Mouse (Mus musculus): ENCODE measurements around the gene Lrrc8b. TPM values are rescaled to one million over a fixed set of nuclear protein-coding genes. Genes with fewer than 3 reads are reported as not detected.

Lrrc8b gene
- polyA plus RNA-seq, 1 experiment from 2014 or later: 10.6 TPM

DNA sequence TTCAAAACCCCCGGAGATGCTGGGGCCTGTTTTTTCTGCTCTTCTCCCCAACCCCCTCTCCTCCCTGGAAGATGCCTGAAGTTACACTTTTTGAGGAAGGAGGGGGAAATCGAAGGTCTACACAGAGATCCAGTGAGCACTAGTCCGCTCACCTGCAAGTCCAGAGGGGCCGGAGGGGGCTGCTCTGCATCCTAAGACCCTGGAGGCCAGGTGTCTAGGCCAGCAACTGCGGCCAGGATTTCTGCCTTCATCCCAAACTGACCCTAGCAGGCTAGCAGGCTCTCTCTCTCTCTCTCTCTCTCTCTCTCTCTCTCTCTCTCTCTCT lies 104.4 kb downstream of the Lrrc8b start:
- peak overlapping the region; percentile 81 for H3K9ac ChIP-seq (ENCODE audit: low read depth, low read length)
- WGBS: 10% methylated on average over 5 of the region's 5 CpGs
- DNase-seq (ENCODE audit: low spot score) (no peak), ATAC-seq (ENCODE audit: low read depth) (no peak)
- peak overlapping the region; percentile 81 for H3K4me3 ChIP-seq (ENCODE audit: low read depth, low read length)
- H3K27ac ChIP-seq (replicated peaks; ENCODE audit: low read depth, low read length): peak overlapping the region; percentile 77
- H3K9me3 ChIP-seq (ENCODE audit: control insufficient read depth, low read length): no peaks in the 10 kb centered on the region
- no peaks in the 10 kb centered on the region for H3K27me3 ChIP-seq (replicated peaks; ENCODE audit: control insufficient read depth, insufficient read depth, low read length)
- peaks cover 9% of the 10 kb centered on the region for H3K4me1 ChIP-seq (ENCODE audit: control insufficient read depth, insufficient read depth, low read length)
- peak overlapping the region; percentile 90 for H3K4me2 ChIP-seq (ENCODE audit: low read depth, low read length)
- no peaks in the 10 kb centered on the region for H3K36me3 ChIP-seq (ENCODE audit: control insufficient read depth, insufficient read depth, low read length)

GRCm38 (mm10) chr5:105520442-105520965 lies 104.9 kb downstream of the Lrrc8b start:
- Histone ChIP-seq H3K27me3 (replicated peaks; ENCODE audit: control insufficient read depth, insufficient read depth, low read length) (no peaks in the 10 kb centered on the region), H3K9me3 (ENCODE audit: control insufficient read depth, low read length) (no peaks in the 10 kb centered on the region), H3K9ac (ENCODE audit: low read depth, low read length) (peak overlapping the region; percentile 81), H3K4me1 (ENCODE audit: control insufficient read depth, insufficient read depth, low read length) (peaks cover 9% of the 10 kb centered on the region), H3K36me3 (ENCODE audit: control insufficient read depth, insufficient read depth, low read length) (no peaks in the 10 kb centered on the region), H3K4me2 (ENCODE audit: low read depth, low read length) (peak overlapping the region; percentile 90), H3K27ac (replicated peaks; ENCODE audit: low read depth, low read length) (no peak overlapping the region), H3K4me3 (ENCODE audit: low read depth, low read length) (peak overlapping the region; percentile 81)
- WGBS: 54% methylated on average over 9 of the region's 9 CpGs
- ATAC-seq (ENCODE audit: low read depth): no peak
- no peak for DNase-seq (ENCODE audit: low spot score)

GRCm38 (mm10) chr5:105523452-105523851 lies 107.9 kb downstream of the Lrrc8b start:
- Histone ChIP-seq H3K27me3 (replicated peaks; ENCODE audit: control insufficient read depth, insufficient read depth, low read length) (no peaks in the 10 kb centered on the region), H3K9me3 (ENCODE audit: control insufficient read depth, low read length) (no peaks in the 10 kb centered on the region), H3K36me3 (ENCODE audit: control insufficient read depth, insufficient read depth, low read length) (0 out of 2 replicates have a peak, but pooled peaks cover 4% of the 10 kb centered on the region), H3K27ac (replicated peaks; ENCODE audit: low read depth, low read length) (no peak overlapping the region), H3K4me2 (ENCODE audit: low read depth, low read length) (no peak overlapping the region), H3K9ac (ENCODE audit: low read depth, low read length) (no peak overlapping the region), H3K4me1 (ENCODE audit: control insufficient read depth, insufficient read depth, low read length) (peaks cover 9% of the 10 kb centered on the region), H3K4me3 (ENCODE audit: low read depth, low read length) (no peak overlapping the region)
- ATAC-seq (ENCODE audit: low read depth) (no peak), DNase-seq (ENCODE audit: low spot score) (no peak)
- 66% methylated on average over 3 of the region's 3 CpGs for WGBS

- Histone ChIP-seq H3K36me3 (ENCODE audit: control insufficient read depth, insufficient read depth, low read length) (0 out of 2 replicates have a peak, but pooled peaks cover 4% of the 10 kb centered on the region), H3K4me3 (ENCODE audit: low read depth, low read length) (no peak overlapping the region), H3K4me1 (ENCODE audit: control insufficient read depth, insufficient read depth, low read length) (peaks cover 9% of the 10 kb centered on the region), H3K27ac (replicated peaks; ENCODE audit: low read depth, low read length) (no peak overlapping the region), H3K9ac (ENCODE audit: low read depth, low read length) (no peak overlapping the region), H3K4me2 (ENCODE audit: low read depth, low read length) (no peak overlapping the region), H3K9me3 (ENCODE audit: control insufficient read depth, low read length) (no peaks in the 10 kb centered on the region), H3K27me3 (replicated peaks; ENCODE audit: control insufficient read depth, insufficient read depth, low read length) (no peaks in the 10 kb centered on the region)
- no peak for DNase-seq (ENCODE audit: low spot score)
- 89% methylated on average over 12 of the region's 12 CpGs for WGBS
- no peak for ATAC-seq (ENCODE audit: low read depth)
Measured at GRCm38 (mm10) chr5:105525004-105525403, 109.4 kb downstream of the Lrrc8b start.

GRCm38 (mm10) chr5:105526107-105526645 lies 110.6 kb downstream of the Lrrc8b start:
- no peaks in the 10 kb centered on the region for H3K27me3 ChIP-seq (replicated peaks; ENCODE audit: control insufficient read depth, insufficient read depth, low read length)
- H3K36me3 ChIP-seq (ENCODE audit: control insufficient read depth, insufficient read depth, low read length): 0 out of 2 replicates have a peak, but pooled peaks cover 4% of the 10 kb centered on the region
- H3K4me2 ChIP-seq (ENCODE audit: low read depth, low read length): no peak overlapping the region
- DNase-seq (ENCODE audit: low spot score) (no peak), ATAC-seq (ENCODE audit: low read depth) (no peak)
- no peak overlapping the region for H3K27ac ChIP-seq (replicated peaks; ENCODE audit: low read depth, low read length)
- H3K9ac ChIP-seq (ENCODE audit: low read depth, low read length): no peak overlapping the region
- H3K4me3 ChIP-seq (ENCODE audit: low read depth, low read length): no peak overlapping the region
- 91% methylated on average over 4 of the region's 4 CpGs for WGBS
- 0 out of 2 replicates have a peak, but pooled peaks cover under 1% of the 10 kb centered on the region for H3K4me1 ChIP-seq (ENCODE audit: control insufficient read depth, insufficient read depth, low read length)
- no peaks in the 10 kb centered on the region for H3K9me3 ChIP-seq (ENCODE audit: control insufficient read depth, low read length)

GRCm38 (mm10) chr5:105526766-105527165 lies 111.2 kb downstream of the Lrrc8b start:
- Histone ChIP-seq H3K27ac (replicated peaks; ENCODE audit: low read depth, low read length) (no peak overlapping the region), H3K9ac (ENCODE audit: low read depth, low read length) (no peak overlapping the region), H3K4me1 (ENCODE audit: control insufficient read depth, insufficient read depth, low read length) (no peaks in the 10 kb centered on the region), H3K4me3 (ENCODE audit: low read depth, low read length) (no peak overlapping the region), H3K9me3 (ENCODE audit: control insufficient read depth, low read length) (no peaks in the 10 kb centered on the region), H3K4me2 (ENCODE audit: low read depth, low read length) (no peak overlapping the region), H3K36me3 (ENCODE audit: control insufficient read depth, insufficient read depth, low read length) (0 out of 2 replicates have a peak, but pooled peaks cover 4% of the 10 kb centered on the region), H3K27me3 (replicated peaks; ENCODE audit: control insufficient read depth, insufficient read depth, low read length) (no peaks in the 10 kb centered on the region)
- WGBS: 86% methylated on average over 9 of the region's 9 CpGs
- DNase-seq (ENCODE audit: low spot score) (no peak), ATAC-seq (ENCODE audit: low read depth) (no peak)

GRCm38 (mm10) chr5:105527477-105528331 lies 112.1 kb downstream of the Lrrc8b start:
- 0 out of 2 replicates have a peak, but pooled peaks cover 4% of the 10 kb centered on the region for H3K36me3 ChIP-seq (ENCODE audit: control insufficient read depth, insufficient read depth, low read length)
- H3K9ac ChIP-seq (ENCODE audit: low read depth, low read length): no peak overlapping the region
- no peak for DNase-seq (ENCODE audit: low spot score)
- ATAC-seq (ENCODE audit: low read depth): no peak
- no peak overlapping the region for H3K4me2 ChIP-seq (ENCODE audit: low read depth, low read length)
- no peak overlapping the region for H3K27ac ChIP-seq (replicated peaks; ENCODE audit: low read depth, low read length)
- WGBS: 85% methylated on average over 23 of the region's 23 CpGs
- no peaks in the 10 kb centered on the region for H3K9me3 ChIP-seq (ENCODE audit: control insufficient read depth, low read length)
- no peaks in the 10 kb centered on the region for H3K27me3 ChIP-seq (replicated peaks; ENCODE audit: control insufficient read depth, insufficient read depth, low read length)
- H3K4me1 ChIP-seq (ENCODE audit: control insufficient read depth, insufficient read depth, low read length): no peaks in the 10 kb centered on the region
- H3K4me3 ChIP-seq (ENCODE audit: low read depth, low read length): no peak overlapping the region

DNA sequence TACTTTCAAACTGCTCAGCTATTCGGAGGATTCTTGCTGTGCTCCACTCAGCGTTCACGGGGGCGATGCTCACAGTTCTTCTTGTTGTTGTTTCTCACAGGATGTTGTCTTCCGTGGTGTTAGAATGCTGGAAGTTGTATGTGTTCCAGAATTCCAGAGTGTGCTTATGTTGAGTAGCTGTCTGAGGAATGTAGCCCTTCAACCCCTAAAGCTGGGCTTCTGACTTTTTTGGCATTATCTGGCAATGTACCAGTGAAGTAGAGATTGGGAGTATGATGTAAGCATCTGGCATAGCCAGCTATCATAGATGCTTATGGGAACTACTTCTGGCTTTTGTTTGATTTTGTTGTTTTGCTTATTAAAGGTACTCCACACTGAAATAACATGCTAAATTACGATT lies 115.0 kb downstream of the Lrrc8b start:
- no peaks in the 10 kb centered on the region for H3K27me3 ChIP-seq (replicated peaks; ENCODE audit: control insufficient read depth, insufficient read depth, low read length)
- no peaks in the 10 kb centered on the region for H3K4me1 ChIP-seq (ENCODE audit: control insufficient read depth, insufficient read depth, low read length)
- no peak overlapping the region for H3K9ac ChIP-seq (ENCODE audit: low read depth, low read length)
- H3K36me3 ChIP-seq (ENCODE audit: control insufficient read depth, insufficient read depth, low read length): 0 out of 2 replicates have a peak, but pooled peaks cover 4% of the 10 kb centered on the region
- H3K4me2 ChIP-seq (ENCODE audit: low read depth, low read length): no peak overlapping the region
- H3K27ac ChIP-seq (replicated peaks; ENCODE audit: low read depth, low read length): no peak overlapping the region
- H3K4me3 ChIP-seq (ENCODE audit: low read depth, low read length): no peak overlapping the region
- WGBS: 73% methylated on average over 6 of the region's 6 CpGs
- H3K9me3 ChIP-seq (ENCODE audit: control insufficient read depth, low read length): no peaks in the 10 kb centered on the region
- no peak for DNase-seq (ENCODE audit: low spot score)
- no peak for ATAC-seq (ENCODE audit: low read depth)

All from embryonic facial prominence, embryonic 14.5 days (tissue).